Mouse (Mus musculus) CH12.LX (cell line): ENCODE data around the gene Serpinc1. TPM values are rescaled to one million over a fixed set of nuclear protein-coding genes. Genes with fewer than 3 reads are reported as not detected.

Experiments used
- DNase-seq: peaks from one replicate; pipeline ENCODE4 v3.0.0-alpha.2; 2013; ENCODE audit errors: extremely low read depth
- H3K27ac ChIP-seq: 2 replicates; pipeline ENCODE4 v1.5.1; 2012; ENCODE audit warnings: low read depth, mild to moderate bottlenecking, control low read depth, moderate library complexity; ENCODE audit not compliant: insufficient read depth
- H3K27me3 ChIP-seq: replicated peaks from 2 replicates; pipeline ENCODE3; 2012; ENCODE audit warnings: inconsistent platforms
- H3K36me3 ChIP-seq, 2 experiments: replicated peaks in 1 of 2; 2 replicates each; pipeline versions ENCODE3 to v1.6.1; 2012; ENCODE audit warnings: inconsistent platforms in 1 of 2, low read length in 1 of 2, mild to moderate bottlenecking in 1 of 2, mixed read lengths in 1 of 2, moderate library complexity in 1 of 2; ENCODE audit not compliant: control insufficient read depth in 1 of 2, insufficient read depth in 1 of 2
- H3K4me1 ChIP-seq, 2 experiments: 2 replicates each; pipeline ENCODE4 v1.6.1; 2012; ENCODE audit warnings: inconsistent platforms in 1 of 2, moderate library complexity in 1 of 2; ENCODE audit not compliant: insufficient read depth in 2 of 2, control insufficient read depth in 1 of 2
- H3K4me2 ChIP-seq: 2 replicates; pipeline ENCODE4 v1.6.1; 2012; ENCODE audit warnings: low read depth, mild to moderate bottlenecking, control low read depth; ENCODE audit not compliant: poor library complexity, insufficient read depth, severe bottlenecking
- H3K4me3 ChIP-seq, 3 experiments: fragments of 150-350 bp in 1 of 3; sonication (generic) in 1 of 3; replicated peaks in 1 of 3; 2 replicates each; pipeline versions ENCODE3 to v1.5.1; 2011 to 2012; ENCODE audit warnings: low read depth in 2 of 3, low read length in 2 of 3, mild to moderate bottlenecking in 2 of 3, moderate library complexity in 2 of 3, control low read depth in 1 of 3, improper control_type of control experiment in 1 of 3, inconsistent platforms in 1 of 3, mixed read lengths in 1 of 3; ENCODE audit not compliant: poor library complexity in 1 of 3
- H3K79me2 ChIP-seq: replicated peaks from 2 replicates; pipeline ENCODE4 v1.6.1; 2012; ENCODE audit warnings: mild to moderate bottlenecking, moderate library complexity; ENCODE audit not compliant: control insufficient read depth, poor library complexity, insufficient read depth, severe bottlenecking; ENCODE audit errors: extremely low read depth
- H3K9ac ChIP-seq: 2 replicates; pipeline ENCODE4 v1.6.1; 2012; ENCODE audit warnings: low read depth, mild to moderate bottlenecking, control low read depth, moderate library complexity; ENCODE audit not compliant: insufficient read depth
- H3K9me3 ChIP-seq: replicated peaks from 2 replicates; pipeline ENCODE3; 2012; ENCODE audit warnings: low read length, inconsistent platforms, mixed read lengths
- BHLHE40 ChIP-seq: IDR thresholded peaks from 2 replicates; pipeline ENCODE4 v1.6.1; 2011; ENCODE audit warnings: mild to moderate bottlenecking, low read depth, low read length, improper control_type of control experiment
- CHD1 ChIP-seq: IDR thresholded peaks from 2 replicates; pipeline ENCODE4 v1.6.1; 2012; ENCODE audit warnings: low read depth, low read length, improper control_type of control experiment, inconsistent platforms
- CHD2 ChIP-seq: IDR thresholded peaks from 2 replicates; pipeline ENCODE4 v1.6.1; 2011; ENCODE audit warnings: low read length, improper control_type of control experiment
- CTCF ChIP-seq, 2 experiments: IDR thresholded peaks in 1 of 2; conservative IDR thresholded peaks in 1 of 2; 2 replicates each; pipeline ENCODE4 v1.5.1; 2011 to 2012; ENCODE audit warnings: low read depth in 2 of 2, low read length in 2 of 2, improper control_type of control experiment in 1 of 2, inconsistent platforms in 1 of 2, mild to moderate bottlenecking in 1 of 2, moderate library complexity in 1 of 2
- E2F4 ChIP-seq: IDR thresholded peaks from 2 replicates; pipeline ENCODE4 v1.6.1; 2011; ENCODE audit warnings: low read depth, low read length, improper control_type of control experiment; ENCODE audit not compliant: insufficient replicate concordance
- ELF1 ChIP-seq: IDR thresholded peaks from 2 replicates; pipeline ENCODE4 v1.6.1; 2014; ENCODE audit warnings: low read depth, mild to moderate bottlenecking, inconsistent platforms, low read length, improper control_type of control experiment
- EP300 ChIP-seq: IDR thresholded peaks from 2 replicates; pipeline ENCODE4 v1.6.1; 2011; ENCODE audit warnings: low read length, improper control_type of control experiment
- ETS1 ChIP-seq: conservative IDR thresholded peaks from 2 replicates; pipeline ENCODE4 v1.6.1; 2012; ENCODE audit warnings: low read depth, mild to moderate bottlenecking, inconsistent platforms, low read length, improper control_type of control experiment, moderate library complexity
- GABPA ChIP-seq: IDR thresholded peaks from 2 replicates; pipeline ENCODE4 v1.6.1; 2012; ENCODE audit warnings: low read depth, low read length, improper control_type of control experiment, inconsistent platforms; ENCODE audit not compliant: insufficient replicate concordance
- HCFC1 ChIP-seq: IDR thresholded peaks from 2 replicates; pipeline ENCODE4 v1.6.1; 2012; ENCODE audit warnings: low read depth, mild to moderate bottlenecking, inconsistent platforms, low read length, improper control_type of control experiment
- IRF4 ChIP-seq: IDR thresholded peaks from 2 replicates; pipeline ENCODE4 v1.6.1; 2014; ENCODE audit warnings: low read depth, mild to moderate bottlenecking, inconsistent platforms, low read length, improper control_type of control experiment
- JUN ChIP-seq: IDR thresholded peaks from 2 replicates; pipeline ENCODE4 v1.6.1; 2011; ENCODE audit warnings: low read depth, mild to moderate bottlenecking, low read length, improper control_type of control experiment, moderate library complexity; ENCODE audit not compliant: insufficient read depth
- JUND ChIP-seq: conservative IDR thresholded peaks from 2 replicates; pipeline ENCODE4 v1.6.1; 2011; ENCODE audit warnings: low read depth, low read length, improper control_type of control experiment
- KAT2A ChIP-seq: IDR thresholded peaks from 2 replicates; pipeline ENCODE4 v1.6.1; 2012; ENCODE audit warnings: low read length, improper control_type of control experiment, inconsistent platforms; ENCODE audit not compliant: insufficient replicate concordance
- MAFK ChIP-seq: IDR thresholded peaks from 2 replicates; pipeline ENCODE4 v1.6.1; 2011; ENCODE audit warnings: low read length, improper control_type of control experiment; ENCODE audit not compliant: insufficient replicate concordance
- MAX ChIP-seq: IDR thresholded peaks from 2 replicates; pipeline ENCODE4 v1.6.1; 2011; ENCODE audit warnings: low read length, improper control_type of control experiment
- MAZ ChIP-seq: IDR thresholded peaks from 2 replicates; pipeline ENCODE4 v1.6.1; 2012; ENCODE audit warnings: low read depth, mild to moderate bottlenecking, inconsistent platforms, low read length, improper control_type of control experiment, moderate library complexity
- MEF2A ChIP-seq: IDR thresholded peaks from 2 replicates; pipeline ENCODE4 v1.6.1; 2014; ENCODE audit warnings: low read depth, mild to moderate bottlenecking, inconsistent platforms, low read length, improper control_type of control experiment, borderline replicate concordance
- MXI1 ChIP-seq: IDR thresholded peaks from 2 replicates; pipeline ENCODE4 v1.6.1; 2011; ENCODE audit warnings: mild to moderate bottlenecking, low read depth, low read length, improper control_type of control experiment
- MYC ChIP-seq: IDR thresholded peaks from 2 replicates; pipeline ENCODE4 v1.6.1; 2011; ENCODE audit warnings: low read depth, mild to moderate bottlenecking, improper control_type of control experiment, low read length
- NELFE ChIP-seq: IDR thresholded peaks from 2 replicates; pipeline ENCODE4 v1.6.1; 2011; ENCODE audit warnings: low read depth, low read length, improper control_type of control experiment
- NRF1 ChIP-seq: IDR thresholded peaks from 2 replicates; pipeline ENCODE4 v1.6.1; 2014; ENCODE audit warnings: low read depth, mild to moderate bottlenecking, inconsistent platforms, low read length, improper control_type of control experiment, moderate library complexity
- PAX5 ChIP-seq: IDR thresholded peaks from 2 replicates; pipeline ENCODE4 v1.6.1; 2012; ENCODE audit warnings: low read length, inconsistent platforms, mixed read lengths
- POLR2A ChIP-seq: IDR thresholded peaks from 2 replicates; pipeline ENCODE4 v1.6.1; 2011; ENCODE audit warnings: low read depth, mild to moderate bottlenecking, improper control_type of control experiment, low read length
- POLR2AphosphoS2 ChIP-seq: IDR thresholded peaks from 2 replicates; pipeline ENCODE4 v1.6.1; 2011; ENCODE audit warnings: low read depth, low read length, improper control_type of control experiment
- RAD21 ChIP-seq: IDR thresholded peaks from 2 replicates; pipeline ENCODE4 v1.6.1; 2011; ENCODE audit warnings: low read depth, mild to moderate bottlenecking, low read length, improper control_type of control experiment, moderate library complexity
- RCOR1 ChIP-seq: conservative IDR thresholded peaks from 2 replicates; pipeline ENCODE4 v1.6.1; 2012; ENCODE audit warnings: low read depth, mild to moderate bottlenecking, inconsistent platforms, low read length, improper control_type of control experiment
- SIN3A ChIP-seq: IDR thresholded peaks from 2 replicates; pipeline ENCODE4 v1.6.1; 2012; ENCODE audit warnings: low read length, improper control_type of control experiment, inconsistent platforms
- SMC3 ChIP-seq: IDR thresholded peaks from 2 replicates; pipeline ENCODE4 v1.6.1; 2011; ENCODE audit warnings: low read depth, low read length, improper control_type of control experiment
- TBP ChIP-seq: conservative IDR thresholded peaks from 2 replicates; pipeline ENCODE4 v1.6.1; 2011; ENCODE audit warnings: low read depth, low read length, improper control_type of control experiment
- TCF12 ChIP-seq: IDR thresholded peaks from 2 replicates; pipeline ENCODE4 v1.6.1; 2014; ENCODE audit warnings: low read depth, mild to moderate bottlenecking, inconsistent platforms, low read length, improper control_type of control experiment
- USF1 ChIP-seq: IDR thresholded peaks from 2 replicates; pipeline ENCODE4 v1.6.1; 2014; ENCODE audit warnings: low read depth, mild to moderate bottlenecking, inconsistent platforms, low read length, improper control_type of control experiment
- USF2 ChIP-seq: conservative IDR thresholded peaks from 2 replicates; pipeline ENCODE4 v1.6.1; 2011; ENCODE audit warnings: low read depth, low read length, improper control_type of control experiment
- ZC3H11A ChIP-seq: IDR thresholded peaks from 2 replicates; pipeline ENCODE4 v1.6.1; 2012; ENCODE audit warnings: low read depth, mild to moderate bottlenecking, inconsistent platforms, low read length, improper control_type of control experiment
- ZKSCAN1 ChIP-seq: IDR thresholded peaks from 2 replicates; pipeline ENCODE4 v1.6.1; 2012; ENCODE audit warnings: low read depth, inconsistent platforms, low read length, improper control_type of control experiment, borderline replicate concordance
- ZMIZ1 ChIP-seq: IDR thresholded peaks from 2 replicates; pipeline ENCODE4 v1.6.1; 2012; ENCODE audit warnings: low read depth, mild to moderate bottlenecking, inconsistent platforms, low read length, improper control_type of control experiment
- ZNF384 ChIP-seq: IDR thresholded peaks from 2 replicates; pipeline ENCODE4 v1.6.1; 2012; ENCODE audit warnings: low read depth, low read length, improper control_type of control experiment, inconsistent platforms
- dilution Hi-C: fragments of 300-500 bp; cut with MboI; formaldehyde crosslinking; loops from 2 replicates; pipeline ENCODE4 v1.14.3; 2020; ENCODE audit warnings: low sequenced_read_pairs; ENCODE audit not compliant: extremely low pct_unique_long_range_greater_than_20kb, extremely low pct_ligation_motif_present
- in situ Hi-C: fragments of 300-500 bp; cut with MboI; formaldehyde crosslinking; loops from 3 replicates; pipeline ENCODE4 v1.14.3; 2019; ENCODE audit warnings: low sequenced_read_pairs, low pct_ligation_motif_present, low pct_unique_long_range_greater_than_20kb, mixed read lengths
- polyA plus RNA-seq: library from polyadenylated mRNA; unstranded; fragments of >175 nt; gene quantifications from 2 replicates; pipeline ENCODE4 v1.2.1, GENCODE M21; 2012; ENCODE audit warnings: low read depth; ENCODE audit not compliant: insufficient read length
- total RNA-seq, 2 experiments: library from RNA; depleted of rRNA; stranded (reverse); fragments of 300-350 nt in 1 of 2; fragments of >200 nt in 1 of 2; gene quantifications; 2 replicates each; pipeline ENCODE4 v1.2.3; 2012 to 2014

The Serpinc1 gene
- total and polyA plus RNA-seq, 3 experiments: 149 to 204 (median 202) TPM

- peak; percentile 98 for DNase-seq
- Histone ChIP-seq H3K4me1 (peaks cover 2 to 45% of the 10 kb centered on the region in 2 experiments; a peak in 3 of 4 replicates), H3K9ac (peak within 1 kb of the TSS; percentile 95)
- TF ChIP-seq SMC3: no peak
- TF ChIP-seq GABPA: no peak
- peak; percentile 69 for TF ChIP-seq HCFC1
- TF ChIP-seq CTCF (conservative IDR thresholded peaks at IDR 0.05 in 1 of 2, IDR thresholded peaks at IDR 0.05 in 1 of 2; ENCODE audit: low read depth in 2 of 2, low read length in 2 of 2): no peak
- TF ChIP-seq RAD21: no peak
- TF ChIP-seq MXI1: peak; percentile 71
- no peak for TF ChIP-seq USF1
- no peak; the same call in 1 of the 2 replicates for TF ChIP-seq ETS1
- no peak for TF ChIP-seq PAX5
- TF ChIP-seq TBP: peak; percentile 99
- TF ChIP-seq MAZ: peak; percentile 82; the same call in 1 of the 2 replicates
- 0 out of 2 replicates have a peak, but pooled peaks have one; percentile 12 for TF ChIP-seq MAX
- no peak for TF ChIP-seq MEF2A
- peak; percentile 55; the same call in 1 of the 2 replicates for TF ChIP-seq KAT2A
- TF ChIP-seq SIN3A: peak; percentile 71
- TF ChIP-seq JUND: no peak
- no peak for TF ChIP-seq ZKSCAN1
- TF ChIP-seq BHLHE40: peak; percentile 32; the same call in 1 of the 2 replicates
- peak; percentile 100 for TF ChIP-seq ZMIZ1
- TF ChIP-seq EP300: no peak
- peak; percentile 67 for TF ChIP-seq NRF1
- peak; percentile 100 for TF ChIP-seq NELFE
- TF ChIP-seq RCOR1: peak; percentile 37; the same call in 1 of the 2 replicates
- peak; percentile 83 for TF ChIP-seq ELF1
- TF ChIP-seq JUN: no peak
- no peak for TF ChIP-seq MAFK
- TF ChIP-seq TCF12: peak; percentile 99
- TF ChIP-seq IRF4: peak; percentile 61
- peak; percentile 100 for TF ChIP-seq POLR2A
- TF ChIP-seq ZNF384: no peak
- TF ChIP-seq POLR2AphosphoS2: peak; percentile 99
- peak; percentile 85 for TF ChIP-seq CHD2
- TF ChIP-seq ZC3H11A: no peak
- TF ChIP-seq E2F4: no peak
- no peak for TF ChIP-seq MYC
- TF ChIP-seq CHD1: no peak
- TF ChIP-seq USF2: no peak
- TF ChIP-seq, all 38 proteins: peak for 18
- Histone ChIP-seq H3K79me2 (peaks cover 25% of the 10 kb centered on the region), H3K4me3 (peak within 1 kb of the TSS; percentile 66 to 95 (median 78)), H3K9me3 (no peaks in the 10 kb centered on the region), H3K4me2 (peak within 1 kb of the TSS; percentile 97), H3K27ac (peak within 1 kb of the TSS; percentile 86), H3K36me3 (peaks cover 44 to 62% of the 10 kb centered on the region in 2 experiments), H3K27me3 (no peaks in the 10 kb centered on the region)
- dilution Hi-C loops (no loop called here), in situ Hi-C loops (no loop called here)
Measured at GRCm38 (mm10) chr1:161034435-161035280, 56.3 kb downstream of the Serpinc1 start, which contains the start of gene Zbtb37. Gene Zbtb37 (minus strand): TSS chr1:161034849.
